Mouse (Mus musculus) midbrain, embryonic 12.5 days (tissue): ENCODE results near the gene Tcp10a. TPM values are rescaled to one million over a fixed set of nuclear protein-coding genes. Genes with fewer than 3 reads are reported as not detected.
A peak's percentile ranks its signal among the peaks of the same experiment; 100 is the strongest.
"Not testable (repeated sequence)": the region's sequence is repeated elsewhere in the genome, so short reads cannot be mapped to it uniquely, and the experiment has no call there.

Source experiments
- ATAC-seq: fragments of 200-750 bp; cut with Nextera tagmentation; 2 replicates; pipeline ENCODE4 v1.8.0; 2017; ENCODE audit warnings: low read depth, moderate TSS enrichment, moderate library complexity; ENCODE audit not compliant: low FRiP score
- H3K27ac ChIP-seq: fragments of 300-500 bp; sonication (generic); replicated peaks from 2 replicates; pipeline ENCODE4 v1.5.1; 2016; ENCODE audit warnings: mild to moderate bottlenecking
- H3K27me3 ChIP-seq: fragments of 300-500 bp; sonication (generic); 2 replicates; pipeline ENCODE4 v1.6.1; 2016; ENCODE audit warnings: mild to moderate bottlenecking
- H3K36me3 ChIP-seq: fragments of 300-500 bp; sonication (generic); 2 replicates; pipeline ENCODE4 v1.6.1; 2016
- H3K4me1 ChIP-seq: fragments of 300-500 bp; sonication (generic); 2 replicates; pipeline ENCODE4 v1.6.1; 2016
- H3K4me2 ChIP-seq: fragments of 300-500 bp; sonication (generic); replicated peaks from 2 replicates; pipeline ENCODE4 v1.6.1; 2016; ENCODE audit warnings: mild to moderate bottlenecking, moderate library complexity
- H3K4me3 ChIP-seq: fragments of 300-500 bp; sonication (generic); 2 replicates; pipeline ENCODE4 v1.5.1; 2016; ENCODE audit warnings: mild to moderate bottlenecking
- H3K9ac ChIP-seq: fragments of 300-500 bp; sonication (generic); replicated peaks from 2 replicates; pipeline ENCODE4 v1.6.1; 2016; ENCODE audit warnings: mild to moderate bottlenecking, moderate library complexity
- H3K9me3 ChIP-seq: fragments of 300-500 bp; sonication (generic); 2 replicates; pipeline ENCODE4 v1.6.1; 2016; ENCODE audit warnings: mild to moderate bottlenecking
- WGBS: fragments of 180-500 bp; shearing (Covaris S2); methylation state at CpG from one replicate; pipeline ENCODE4 v1.1.7; 2016; 5-methylcytosine and 5-hydroxymethylcytosine counted together
- polyA plus RNA-seq: library from polyadenylated mRNA; unstranded; fragments of >200 nt; fragmentation: Nextera tagmentation; extraction: Ambion mirVana; gene quantifications from 2 replicates; pipeline ENCODE4 v1.2.1, GENCODE M21; 2016

Gene Tcp10a
- not detected in 2 replicates for polyA plus RNA-seq

DNA sequence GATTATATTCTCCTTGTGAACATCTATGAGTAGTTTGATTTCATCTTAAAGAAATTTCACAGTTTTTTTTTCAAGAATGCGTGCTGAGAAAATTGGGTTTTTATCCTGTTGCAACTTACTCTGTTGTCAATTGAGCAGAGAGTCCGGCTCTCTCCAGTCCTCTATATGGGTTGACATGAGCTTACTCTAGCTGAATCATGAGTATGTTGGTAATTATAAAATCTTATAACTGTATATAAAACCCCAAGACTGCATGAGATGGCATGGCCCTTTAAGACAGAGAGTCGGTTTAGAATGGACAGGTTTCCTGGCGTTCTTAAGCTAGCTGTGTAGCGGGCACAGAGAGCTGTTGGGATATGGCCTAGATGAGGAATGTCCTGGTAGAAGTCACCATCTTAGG is at the start of gene Tcp10a:
Gene Tcp10a, plus strand, starts transcription at position 301 of the 400 bp plus-strand sequence.
- H3K9me3 ChIP-seq, H3K4me3 ChIP-seq, H3K4me2 ChIP-seq, H3K27ac ChIP-seq, H3K9ac ChIP-seq, ATAC-seq, H3K36me3 ChIP-seq, H3K27me3 ChIP-seq, H3K4me1 ChIP-seq: not testable (repeated sequence)
- WGBS: 97% methylated on average over 5 of the region's 5 CpGs

DNA sequence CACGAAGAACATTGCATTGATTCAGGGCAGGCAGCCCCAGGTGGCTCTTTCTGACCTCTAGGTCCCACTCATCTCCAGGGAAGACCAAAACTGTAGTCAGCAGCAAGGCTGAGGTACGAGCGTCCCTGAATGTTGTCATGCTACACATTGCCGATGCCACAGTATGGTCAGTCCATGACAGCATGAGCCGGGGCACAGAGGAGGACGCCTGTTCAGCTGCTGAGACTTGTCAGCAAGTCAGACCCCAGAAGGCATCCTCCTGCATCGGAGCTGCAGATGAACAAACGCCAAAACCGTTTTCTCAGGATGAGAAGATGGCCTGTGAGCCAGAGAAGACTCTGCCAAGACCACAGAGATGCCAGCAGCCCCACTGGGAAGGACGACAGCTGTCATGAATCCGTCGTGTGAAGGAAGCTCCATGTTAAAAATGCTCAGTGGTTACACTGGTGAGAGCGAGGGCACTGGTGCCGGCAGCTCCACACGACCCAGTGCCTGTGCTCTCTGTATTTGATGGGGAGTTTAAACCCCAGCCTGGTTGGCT is 45.7 kb upstream of the Tcp10a start:
- no peak for ATAC-seq
- 93% methylated on average over 15 of the region's 15 CpGs for WGBS
- peaks cover 37% of the 10 kb centered on the region for H3K36me3 ChIP-seq

DNA sequence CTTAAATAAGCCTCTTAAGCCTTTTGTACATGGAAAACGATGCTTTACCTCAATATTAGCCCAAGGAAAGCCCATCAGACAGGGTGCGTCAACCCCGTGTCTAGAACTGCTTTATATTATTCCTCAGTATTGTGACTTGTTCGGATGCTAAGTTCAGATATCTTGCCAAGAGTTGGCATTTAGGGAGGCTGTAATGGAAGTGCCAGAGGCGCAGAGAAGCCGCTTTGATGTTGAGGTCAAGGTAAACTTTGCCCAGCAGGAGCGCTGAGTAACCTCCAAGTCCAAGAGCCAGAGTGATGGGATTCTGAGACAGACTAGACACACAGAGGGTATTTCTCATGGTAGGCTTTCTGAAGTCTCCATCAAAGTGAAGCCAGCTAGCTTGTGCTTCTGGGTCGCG is 45.2 kb upstream of the Tcp10a start:
- no peaks in the 10 kb centered on the region for H3K4me1 ChIP-seq
- peaks cover 42% of the 10 kb centered on the region for H3K36me3 ChIP-seq
- no peak overlapping the region for H3K9ac ChIP-seq
- no peak for ATAC-seq
- WGBS: 90% methylated on average over 9 of the region's 9 CpGs
- H3K9me3 ChIP-seq: no peaks in the 10 kb centered on the region
- H3K27ac ChIP-seq: no peak overlapping the region
- no peak overlapping the region for H3K4me2 ChIP-seq
- no peaks in the 10 kb centered on the region for H3K27me3 ChIP-seq
- H3K4me3 ChIP-seq: no peak overlapping the region

More for the DNA sequence above, 45.7 kb upstream of the Tcp10a start:
- Histone ChIP-seq H3K27me3 (no peaks in the 10 kb centered on the region), H3K9me3 (no peaks in the 10 kb centered on the region), H3K27ac (no peak overlapping the region), H3K4me2 (no peak overlapping the region), H3K9ac (no peak overlapping the region), H3K4me3 (no peak overlapping the region), H3K4me1 (no peaks in the 10 kb centered on the region)

DNA sequence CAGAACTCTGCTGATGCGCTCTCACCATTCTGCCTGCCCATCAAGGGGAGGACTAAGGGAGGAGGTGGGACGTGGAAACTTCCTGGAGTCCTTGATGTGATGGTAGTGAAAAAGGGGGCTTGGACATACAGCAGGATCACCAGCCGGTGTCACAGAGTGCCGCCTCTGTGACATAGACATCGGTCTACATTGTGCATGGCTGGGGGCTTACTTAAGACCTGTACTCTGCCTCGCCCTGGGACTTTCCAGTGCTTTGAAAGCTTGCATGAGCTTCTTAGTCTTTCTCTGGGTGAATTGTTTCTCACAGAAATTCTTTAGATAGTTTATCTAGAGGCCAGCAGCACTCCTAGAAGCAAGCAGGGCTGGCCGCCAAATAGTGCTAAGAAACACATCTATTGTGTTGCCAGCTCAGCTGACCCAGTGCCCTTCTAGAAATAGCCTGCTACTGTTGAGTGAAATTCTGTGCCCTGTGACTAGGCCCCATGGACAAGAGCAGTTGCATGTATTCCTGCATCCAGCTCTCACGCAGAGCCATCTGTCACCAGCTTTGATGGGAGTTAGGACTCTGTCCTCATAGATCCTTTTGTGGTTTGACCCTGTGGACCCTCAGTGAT is 40.0 kb upstream of the Tcp10a start:
- Histone ChIP-seq H3K4me1 (no peaks in the 10 kb centered on the region), H3K4me2 (no peak overlapping the region), H3K4me3 (no peak overlapping the region), H3K27me3 (no peaks in the 10 kb centered on the region), H3K9me3 (no peaks in the 10 kb centered on the region), H3K36me3 (peaks cover 48% of the 10 kb centered on the region), H3K9ac (no peak overlapping the region), H3K27ac (no peak overlapping the region)
- WGBS: 77% methylated on average over 8 of the region's 8 CpGs
- no peak for ATAC-seq

DNA sequence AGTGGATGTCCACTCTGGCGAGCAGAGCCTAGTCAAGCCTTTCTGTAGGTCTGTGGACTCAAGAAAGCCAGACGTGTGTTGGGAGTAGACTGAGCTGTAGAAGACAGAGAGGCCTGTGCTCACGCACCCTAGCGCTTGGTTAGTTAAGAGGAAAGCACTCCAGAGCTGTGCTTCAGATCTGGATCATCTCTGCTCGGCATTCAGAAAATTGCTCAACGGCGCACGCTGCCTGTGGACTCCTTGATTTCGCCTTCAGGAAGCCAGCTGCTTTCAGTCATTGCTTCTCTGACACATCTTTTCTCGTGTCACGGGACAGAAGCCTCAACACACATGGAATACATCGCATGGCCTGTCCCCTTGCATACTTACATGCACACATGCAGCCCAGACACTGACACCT is 39.2 kb upstream of the Tcp10a start:
- Histone ChIP-seq H3K9me3 (no peaks in the 10 kb centered on the region), H3K36me3 (peaks cover 49% of the 10 kb centered on the region), H3K4me1 (no peaks in the 10 kb centered on the region), H3K9ac (no peak overlapping the region), H3K4me3 (no peak overlapping the region), H3K27ac (no peak overlapping the region), H3K27me3 (no peaks in the 10 kb centered on the region), H3K4me2 (no peak overlapping the region)
- 93% methylated on average over 12 of the region's 12 CpGs for WGBS
- ATAC-seq: no peak

DNA sequence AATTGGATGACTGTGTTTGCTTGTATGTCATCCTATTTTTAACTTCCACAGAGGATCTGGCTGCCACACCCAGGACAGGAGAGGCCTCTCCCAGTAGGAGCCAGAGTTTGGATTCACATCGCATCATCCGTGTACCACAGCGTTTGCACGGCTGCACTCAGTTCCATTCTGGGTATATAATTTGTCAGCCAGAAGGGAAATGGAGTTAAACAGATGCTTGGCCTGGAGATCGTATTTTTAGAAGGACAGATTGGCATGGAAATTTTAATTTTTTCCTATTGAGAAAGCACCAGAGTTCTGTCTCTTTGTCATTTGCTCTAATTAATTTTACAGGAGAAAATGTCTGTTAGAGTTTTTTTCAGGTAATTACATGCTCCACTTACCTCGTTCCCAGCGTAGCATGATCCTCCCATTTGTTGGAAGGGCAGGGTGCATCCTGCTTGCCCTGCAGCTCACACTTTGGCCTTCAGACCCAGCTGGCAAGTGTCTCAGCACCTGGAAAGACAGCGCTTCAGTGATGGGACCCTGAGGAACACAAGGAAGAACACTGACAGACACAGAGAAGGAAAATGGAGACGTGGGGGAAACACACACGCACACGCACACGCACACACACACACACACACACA is 37.9 kb upstream of the Tcp10a start:
- Histone ChIP-seq H3K27me3 (no peaks in the 10 kb centered on the region), H3K27ac (no peak overlapping the region), H3K9ac (no peak overlapping the region), H3K36me3 (peaks cover 55% of the 10 kb centered on the region), H3K4me1 (no peaks in the 10 kb centered on the region), H3K4me2 (no peak overlapping the region), H3K4me3 (no peak overlapping the region), H3K9me3 (no peaks in the 10 kb centered on the region)
- 88% methylated on average over 12 of the region's 12 CpGs for WGBS
- no peak for ATAC-seq

DNA sequence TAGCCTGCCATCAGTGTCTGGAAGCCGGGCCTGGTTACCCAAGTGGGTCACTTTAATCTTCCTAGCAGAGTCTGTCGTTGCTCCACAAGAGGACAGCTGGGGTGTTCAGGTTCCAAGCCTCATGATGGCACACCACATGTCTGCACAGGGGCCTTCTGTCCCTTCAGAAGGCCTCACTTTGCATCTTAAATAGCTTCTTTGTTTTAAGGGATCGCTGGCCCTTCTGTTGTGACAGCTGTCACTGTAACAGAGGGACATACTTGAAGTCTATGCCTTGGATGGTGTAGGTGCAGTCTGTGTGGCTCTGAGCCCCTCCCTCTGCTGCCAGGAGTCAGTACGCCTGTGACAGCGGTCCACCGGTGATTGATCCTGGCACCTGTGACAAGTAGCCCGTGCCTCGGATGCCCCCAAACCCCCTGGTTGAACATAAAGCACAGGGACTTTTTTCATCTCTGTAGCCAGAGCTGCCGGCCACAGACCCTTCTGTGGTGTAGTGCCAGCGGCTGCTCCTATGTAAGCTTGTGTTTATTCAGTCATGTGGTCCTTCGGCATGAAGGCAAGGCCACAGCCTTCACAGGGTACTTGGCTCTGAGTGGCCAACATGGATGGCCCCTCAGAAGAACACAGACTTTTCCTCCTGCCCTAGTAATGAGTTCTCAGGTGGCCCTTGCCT is 32.3 kb upstream of the Tcp10a start:
- no peak overlapping the region for H3K4me2 ChIP-seq
- ATAC-seq: peak; percentile 38; the same call in 1 of the 2 replicates
- H3K27me3 ChIP-seq: no peaks in the 10 kb centered on the region
- no peak overlapping the region for H3K9ac ChIP-seq
- H3K27ac ChIP-seq: peak overlapping the region; percentile 39; the same call in 1 of the 2 replicates
- no peaks in the 10 kb centered on the region for H3K9me3 ChIP-seq
- peaks cover 24% of the 10 kb centered on the region; the same call in 1 of the 2 replicates for H3K36me3 ChIP-seq
- no peak overlapping the region for H3K4me3 ChIP-seq
- 73% methylated on average over 11 of the region's 11 CpGs for WGBS
- peaks cover 4% of the 10 kb centered on the region for H3K4me1 ChIP-seq

DNA sequence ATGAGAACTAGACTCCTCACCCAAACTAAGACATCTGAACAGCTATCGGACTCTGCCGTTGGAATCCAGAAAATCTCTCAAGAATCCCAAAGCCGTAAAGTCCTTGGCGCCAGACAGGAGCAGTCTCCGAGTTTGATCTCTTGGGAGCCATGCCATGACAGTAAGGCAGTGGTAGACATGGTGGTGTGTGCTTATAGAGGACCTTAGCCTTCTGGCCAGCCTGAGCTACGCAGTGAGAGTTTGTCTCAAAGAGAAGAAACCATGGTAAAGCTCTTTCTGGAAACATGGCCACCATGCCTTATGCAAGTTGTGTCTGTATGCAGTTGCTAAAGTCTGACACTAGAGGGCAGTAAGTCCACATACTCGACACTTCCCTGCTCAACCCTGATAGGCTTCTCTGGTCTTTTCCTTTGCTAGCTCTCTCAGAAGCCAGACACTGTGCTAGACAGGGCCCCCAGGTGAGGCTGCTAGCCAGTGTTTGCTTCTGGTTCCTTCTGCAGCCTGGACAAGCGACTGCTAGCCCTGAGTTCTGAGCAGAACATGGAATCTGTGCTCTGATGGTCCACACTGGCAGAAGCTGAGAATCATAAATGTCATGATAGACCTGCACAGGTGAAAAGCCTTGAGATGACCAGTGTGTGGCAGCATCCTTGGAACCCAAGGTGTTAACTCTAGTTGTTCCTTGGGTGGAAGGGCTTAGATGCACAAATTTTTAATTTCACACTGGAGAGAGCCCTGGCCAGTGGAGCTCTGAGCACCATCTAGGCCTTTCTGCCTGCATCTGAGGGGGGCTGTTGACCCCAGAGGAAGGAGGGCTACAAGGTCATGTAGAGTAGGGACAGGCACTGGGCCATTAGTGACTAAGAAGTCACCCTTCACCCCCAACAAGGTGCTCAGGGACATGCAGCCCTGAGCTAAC is 17.9 kb upstream of the Tcp10a start:
- WGBS: 66% methylated on average over 8 of the region's 8 CpGs
- ATAC-seq: peak; percentile 77
- H3K27me3 ChIP-seq, H3K4me2 ChIP-seq, H3K9ac ChIP-seq, H3K9me3 ChIP-seq, H3K27ac ChIP-seq, H3K36me3 ChIP-seq, H3K4me3 ChIP-seq, H3K4me1 ChIP-seq: not testable (repeated sequence)

DNA sequence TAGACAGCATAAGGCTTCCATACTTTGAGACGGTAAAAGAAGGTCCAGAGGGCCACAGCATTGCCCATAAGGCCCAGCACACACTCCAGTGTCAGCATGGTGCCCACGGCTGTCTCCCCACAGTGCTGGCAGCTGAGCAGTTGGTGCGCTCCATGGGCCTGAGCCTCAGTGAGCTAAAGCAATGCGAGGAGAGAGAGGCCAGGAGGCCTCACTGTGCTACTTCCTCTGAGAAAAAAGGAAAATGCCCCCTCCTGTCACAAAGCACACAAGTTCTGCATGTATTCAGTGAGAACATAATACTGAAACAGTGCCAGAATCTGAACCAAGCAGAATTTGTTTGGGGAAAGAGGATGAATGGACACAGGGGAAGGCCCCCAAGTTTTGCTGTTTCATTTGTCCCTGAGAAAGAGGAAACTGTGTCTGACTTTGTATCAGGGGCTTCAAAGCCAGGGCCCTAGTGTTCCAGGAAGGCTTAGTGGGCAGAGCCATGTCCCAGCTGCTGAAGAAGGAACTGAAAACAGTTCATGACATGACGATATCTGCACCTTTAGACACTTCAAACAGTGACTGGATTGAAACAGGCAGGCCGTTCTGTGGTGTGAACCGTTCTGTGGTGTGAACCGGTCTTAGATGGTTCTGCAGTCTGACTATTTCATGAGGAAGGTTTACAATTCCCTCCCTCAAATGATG is 8.6 kb upstream of the Tcp10a start:
- not testable (repeated sequence) for H3K9me3 ChIP-seq
- WGBS: 86% methylated on average over 8 of the region's 8 CpGs

DNA sequence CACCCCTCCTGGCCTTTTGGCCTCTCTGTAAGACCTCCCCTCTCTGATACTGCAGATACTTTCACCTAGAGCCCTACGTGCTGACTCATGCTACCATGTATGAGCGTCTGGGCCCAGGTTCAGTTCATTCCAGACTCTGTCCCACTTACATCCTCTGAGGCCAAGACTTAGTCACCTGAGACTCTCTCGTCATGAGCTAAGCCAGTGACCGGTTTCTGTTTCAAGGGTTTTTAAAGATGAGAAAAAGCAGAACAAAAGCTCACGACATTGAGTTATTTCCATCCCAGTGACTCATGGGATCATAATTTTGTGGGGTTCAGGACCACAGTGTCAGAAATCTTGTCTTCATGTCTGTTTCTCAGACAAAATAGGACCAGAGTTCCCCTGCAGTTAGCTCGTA is 4.7 kb upstream of the Tcp10a start:
- not testable (repeated sequence) for H3K9ac ChIP-seq, H3K4me1 ChIP-seq, H3K27ac ChIP-seq, H3K9me3 ChIP-seq, ATAC-seq, H3K4me2 ChIP-seq, H3K27me3 ChIP-seq, H3K4me3 ChIP-seq, H3K36me3 ChIP-seq
- WGBS: 90% methylated on average over 6 of the region's 6 CpGs

More for the DNA sequence above, 8.6 kb upstream of the Tcp10a start:
- H3K9ac ChIP-seq, ATAC-seq, H3K27me3 ChIP-seq, H3K27ac ChIP-seq, H3K4me2 ChIP-seq, H3K36me3 ChIP-seq, H3K4me1 ChIP-seq, H3K4me3 ChIP-seq: not testable (repeated sequence)

DNA sequence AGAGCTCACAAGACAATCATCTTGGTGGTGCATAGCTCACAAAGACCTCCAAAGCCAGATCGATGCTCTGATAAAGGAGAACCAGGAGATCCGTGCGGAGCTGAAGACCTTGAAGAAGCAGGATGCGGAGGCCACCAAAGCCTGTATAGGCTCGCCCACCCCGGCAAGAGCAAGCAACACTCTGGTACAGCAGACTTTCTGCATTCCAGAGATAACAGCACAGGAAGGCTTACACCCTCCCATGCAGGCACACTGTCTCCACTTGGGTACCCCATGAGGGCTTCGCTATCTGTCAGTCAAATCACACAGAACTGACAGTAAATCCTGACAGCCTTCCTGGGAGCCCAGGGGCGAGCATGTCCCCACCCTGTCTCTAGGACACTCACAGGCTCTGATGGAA is 2.0 kb downstream of the Tcp10a start:
- H3K4me2 ChIP-seq, ATAC-seq, H3K9me3 ChIP-seq, H3K27me3 ChIP-seq, H3K9ac ChIP-seq, H3K27ac ChIP-seq, H3K4me1 ChIP-seq, H3K4me3 ChIP-seq, H3K36me3 ChIP-seq: not testable (repeated sequence)
- 87% methylated on average over 5 of the region's 8 CpGs for WGBS
